13 mouse cellular contexts compared by ENCODE assay signal in the genomic region with DNA sequence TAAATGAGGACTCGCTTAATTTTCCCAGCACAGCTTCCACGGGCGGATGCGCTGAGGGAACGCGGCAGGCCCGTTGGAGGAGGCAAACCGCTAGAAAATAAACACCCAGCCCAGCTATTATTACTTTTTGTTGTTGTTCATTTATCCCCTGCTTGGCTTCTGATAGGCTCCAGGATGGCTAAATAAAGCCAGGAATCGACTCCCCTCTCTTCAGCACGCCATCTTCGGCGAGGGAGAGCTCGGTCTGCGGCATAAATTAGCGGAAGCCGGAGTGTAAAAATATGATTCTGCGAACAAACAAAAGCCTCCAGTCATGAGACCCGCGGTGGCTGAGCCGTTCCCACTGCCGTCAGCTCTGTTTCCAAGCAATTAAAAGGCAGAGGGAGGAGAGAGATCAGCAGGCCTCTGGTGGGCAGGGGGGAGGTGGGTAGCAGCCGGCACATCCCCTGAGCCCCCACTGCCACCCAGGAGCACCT. TPM values are rescaled to one million over a fixed set of nuclear protein-coding genes. Genes with fewer than 3 reads are reported as not detected.
A peak's percentile ranks its signal among the peaks of the same experiment; 100 is the strongest.
DNase-seq lines count a peak whose midpoint lies in the region; ATAC-seq and TF ChIP-seq lines count a peak whose summit lies in the region.
"Had no signal": no experiment of that assay in that cellular context is flagged by ENCODE, and none has a peak within 500 bp of the region (broad histone marks: within the 10 kb centered on the region; RNA-seq: fewer than 3 reads in every experiment).

No protein-coding gene starts in this region.

- peak; percentile 45 for DNase-seq in layer of hippocampus, adult 2 months (ENCODE audit: low spot score in 2 of 2)
- no peak for DNase-seq in layer of hippocampus, adult 8-10 months (ENCODE audit: low spot score in 2 of 2)
- DNase-seq in right cerebral cortex, postnatal 14 days: peak; percentile 59
- no peak for DNase-seq in ovary, postnatal 10 days (ENCODE audit: low spot score)
- DNase-seq in Muller cell, postnatal 12 days (ENCODE audit: inconsistent ontology term): no peak
- no peak for DNase-seq in natural killer cell, adult 2 months (ENCODE audit: low spot score in 2 of 2)
- DNase-seq: adrenal gland, adult 8-10 months; cerebellum, adult 11-12 months; gastrocnemius, adult 2 months; kidney, adult 9 months had no signal

- H3K4me2 ChIP-seq in hindbrain, embryonic 12.5 days (replicated peaks): 0 out of 2 replicates have a peak overlapping the region, but pooled peaks have one; percentile 3
- 0 out of 2 replicates have a peak overlapping the region, but pooled peaks have one; percentile 15 for H3K4me2 ChIP-seq in midbrain, embryonic 13.5 days (replicated peaks)
- H3K4me2 ChIP-seq: embryonic facial prominence, embryonic 12.5 days had no signal

- ATAC-seq in hindbrain, embryonic 12.5 days (ENCODE audit: low FRiP score): peak; percentile 18; the same call in 1 of the 2 replicates
- peak; percentile 31; the same call in 1 of the 2 replicates for ATAC-seq in midbrain, embryonic 13.5 days

- no peaks in the 10 kb centered on the region for H3K27me3 ChIP-seq in hindbrain, embryonic 12.5 days
- H3K27me3 ChIP-seq in midbrain, embryonic 13.5 days: no peaks in the 10 kb centered on the region
- H3K27me3 ChIP-seq: embryonic facial prominence, embryonic 12.5 days had no signal

- H3K4me3 ChIP-seq in layer of hippocampus, adult 2 months: peak overlapping the region; percentile 4; the same call in 1 of the 2 replicates
- H3K4me3 ChIP-seq in hindbrain, embryonic 12.5 days: no peak overlapping the region
- no peak overlapping the region for H3K4me3 ChIP-seq in midbrain, embryonic 13.5 days (replicated peaks)
- H3K4me3 ChIP-seq: embryonic facial prominence, embryonic 12.5 days; gastrocnemius, adult 2 months had no signal

- no peak for TF ChIP-seq CTCF in layer of hippocampus, adult 2 months (conservative IDR thresholded peaks at IDR 0.05)

- H3K9me3 ChIP-seq in hindbrain, embryonic 12.5 days (replicated peaks): no peaks in the 10 kb centered on the region
- no peaks in the 10 kb centered on the region for H3K9me3 ChIP-seq in midbrain, embryonic 13.5 days
- H3K9me3 ChIP-seq: embryonic facial prominence, embryonic 12.5 days had no signal

- WGBS in hindbrain, embryonic 12.5 days: 52% methylated on average over 22 of the region's 22 CpGs
- 54% methylated on average over 22 of the region's 22 CpGs for WGBS in midbrain, embryonic 13.5 days

- H3K36me3 ChIP-seq in hindbrain, embryonic 12.5 days: no peaks in the 10 kb centered on the region
- H3K36me3 ChIP-seq in midbrain, embryonic 13.5 days: no peaks in the 10 kb centered on the region
- H3K36me3 ChIP-seq: embryonic facial prominence, embryonic 12.5 days had no signal

- peaks cover 38% of the 10 kb centered on the region for H3K4me1 ChIP-seq in hindbrain, embryonic 12.5 days
- peaks cover 55% of the 10 kb centered on the region for H3K4me1 ChIP-seq in midbrain, embryonic 13.5 days (replicated peaks)

- peak overlapping the region; percentile 84 for H3K27ac ChIP-seq in layer of hippocampus, adult 2 months
- peak overlapping the region; percentile 55 for H3K27ac ChIP-seq in hindbrain, embryonic 12.5 days
- H3K27ac ChIP-seq in midbrain, embryonic 13.5 days: peak overlapping the region; percentile 79
- H3K27ac ChIP-seq: embryonic facial prominence, embryonic 12.5 days; gastrocnemius, adult 2 months had no signal

- no peak overlapping the region for H3K9ac ChIP-seq in hindbrain, embryonic 12.5 days
- 0 out of 2 replicates have a peak overlapping the region, but pooled peaks have one; percentile 25 for H3K9ac ChIP-seq in midbrain, embryonic 13.5 days (replicated peaks)
- H3K9ac ChIP-seq: embryonic facial prominence, embryonic 12.5 days had no signal

RNA-seq across cellular contexts. Expression of a gene that starts 49.4 kb away (rescaled TPM):
- 100 to 1,000 TPM; 236 to 254 TPM for total RNA-seq in layer of hippocampus, adult 2 months (2021)
- 100 to 1,000 TPM; 211 to 240 (median 223) TPM for total RNA-seq in layer of hippocampus, adult 8-10 months (2022)
- polyA plus RNA-seq in hindbrain, embryonic 12.5 days (2016; fragmentation: Nextera tagmentation; extraction: Ambion mirVana): 5.2 and 5.6 TPM in 2 replicates
- polyA plus RNA-seq in midbrain, embryonic 13.5 days (2015; fragmentation: Nextera tagmentation; extraction: Ambion mirVana): 2.9 and 5.2 TPM in 2 replicates

Comparison
In these comparisons a context has a peak if more than half of its experiments do, and no peak if none do; other contexts are left out.
1. DNase-seq: peak in layer of hippocampus, adult 2 months (2 of 2) and right cerebral cortex, postnatal 14 days (single experiment); none in layer of hippocampus, adult 8-10 months (0 of 2), ovary, postnatal 10 days (single experiment), Muller cell, postnatal 12 days (single experiment) and natural killer cell, adult 2 months (0 of 2).
2. Peak in every context shown above with its lines, with median percentiles within 50 percentile points of each other: H3K27ac ChIP-seq.